Mouse (Mus musculus): ENCODE measurements around the gene Lrrc2.

Lrrc2 gene

DNA sequence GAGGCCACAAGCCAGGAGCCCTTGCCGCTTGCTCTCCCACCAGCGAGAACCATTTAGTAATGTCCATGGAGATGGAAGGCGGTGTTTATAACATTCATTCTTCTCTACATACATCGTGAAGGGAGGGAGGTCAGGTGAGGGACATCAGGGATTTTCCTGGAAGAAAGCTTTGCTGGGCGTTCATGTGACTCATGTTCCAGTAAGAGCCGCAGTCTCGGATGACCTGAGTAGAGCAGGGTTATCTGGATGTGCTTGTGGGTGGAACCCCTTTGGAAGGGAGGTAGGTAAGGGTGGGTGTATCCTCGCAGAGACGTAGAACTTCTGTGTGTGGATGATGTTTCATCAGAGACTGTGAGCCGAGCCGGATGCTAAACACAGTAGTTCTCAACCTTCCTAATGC lies at the start of gene Lrrc2:
Gene Lrrc2, plus strand, starts transcription at position 149 of the 400 bp plus-strand sequence.
- in situ Hi-C loops (cut with MseI, MboI) = no loop called here

DNA sequence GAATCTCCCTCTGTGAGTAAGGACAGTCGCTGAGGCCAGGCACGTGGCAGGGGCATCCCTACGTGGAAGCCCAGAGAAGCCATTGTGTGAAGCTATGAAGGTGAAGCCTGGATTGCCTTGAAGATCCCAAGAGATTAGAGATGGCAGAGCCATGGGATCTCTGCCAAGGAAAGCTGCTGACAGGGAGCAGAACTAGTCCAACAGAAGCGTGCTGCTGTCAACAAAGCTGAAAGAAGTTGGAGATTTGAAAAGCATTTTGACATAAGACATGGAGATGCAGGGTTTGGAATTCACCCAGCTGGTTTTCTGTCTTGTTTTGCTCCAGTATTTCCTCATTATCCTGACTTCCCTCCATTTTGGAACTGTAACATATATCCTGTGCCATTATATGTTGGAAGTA lies 49.1 kb upstream of the Lrrc2 start:
- in situ Hi-C loops (cut with MseI, MboI) = no loop called here

DNA sequence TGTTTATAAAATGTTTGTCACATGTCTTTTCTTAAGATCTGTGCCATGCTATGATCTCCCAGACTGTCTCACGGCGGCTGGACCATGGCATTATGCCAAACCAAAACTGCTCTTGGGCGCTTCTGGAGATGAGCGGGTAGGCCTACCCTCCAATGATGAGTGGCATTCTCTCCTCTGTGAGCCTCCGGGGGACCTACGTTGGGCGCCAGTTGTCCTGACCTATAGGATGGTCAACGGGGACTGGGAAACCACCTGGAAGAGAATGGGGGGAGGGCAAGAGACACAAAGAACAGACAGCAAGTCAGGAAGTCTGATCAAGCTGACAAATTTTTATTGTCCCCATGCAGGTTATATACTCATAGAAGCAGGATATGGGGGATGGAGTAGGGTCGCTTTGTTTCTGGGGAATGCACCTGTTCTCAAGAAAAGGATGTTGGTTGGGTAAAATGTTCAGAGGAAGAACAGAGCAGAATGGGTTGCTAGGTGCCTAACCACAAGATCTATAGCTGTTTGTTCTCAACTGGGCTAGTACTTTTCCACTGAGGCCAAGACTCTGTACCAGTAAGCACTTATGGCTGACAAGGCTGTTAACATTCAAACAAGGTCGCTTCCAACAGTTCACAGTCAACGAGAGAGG lies 44.0 kb upstream of the Lrrc2 start:
- in situ Hi-C loops (cut with MseI, MboI) = no loop called here

DNA sequence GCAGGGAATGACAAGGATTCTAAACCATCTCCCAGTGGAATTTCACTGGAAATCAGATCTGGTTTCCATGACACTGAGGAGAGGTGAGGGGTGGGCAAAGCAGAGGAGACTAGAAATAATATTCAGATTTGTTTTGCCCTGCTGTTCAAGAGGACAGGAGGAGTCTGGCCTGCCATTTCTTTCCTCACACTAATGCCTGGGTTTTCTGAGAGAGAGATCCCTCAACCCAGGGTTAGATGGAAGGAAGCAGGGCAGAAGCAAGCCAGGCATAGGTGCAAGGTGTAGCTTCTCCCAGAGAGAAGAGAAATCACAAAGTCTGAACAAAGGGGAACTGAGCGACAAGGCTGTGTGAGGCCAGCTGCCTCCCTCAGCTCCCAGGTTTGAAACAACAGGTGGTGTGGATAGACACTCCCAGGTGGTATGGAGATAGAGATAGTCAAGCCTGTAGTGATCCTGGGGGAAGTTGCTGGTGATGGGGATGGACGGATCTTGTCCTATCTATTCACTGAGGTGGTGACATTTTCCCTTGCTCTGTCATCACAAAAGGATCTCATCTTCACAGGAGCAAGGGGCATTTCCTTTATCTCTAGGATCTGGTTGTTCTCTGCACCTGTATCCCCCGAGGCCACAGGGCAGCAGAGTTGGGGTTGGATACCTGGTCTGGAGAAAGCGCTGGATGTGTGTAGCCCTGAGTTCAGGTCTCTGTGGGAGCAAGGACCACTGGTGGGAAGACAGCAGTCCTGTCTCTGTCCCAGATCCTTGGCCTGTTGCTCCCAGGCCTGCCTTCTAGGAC lies 43.3 kb upstream of the Lrrc2 start:
- in situ Hi-C loops (cut with MseI, MboI) = no loop called here

DNA sequence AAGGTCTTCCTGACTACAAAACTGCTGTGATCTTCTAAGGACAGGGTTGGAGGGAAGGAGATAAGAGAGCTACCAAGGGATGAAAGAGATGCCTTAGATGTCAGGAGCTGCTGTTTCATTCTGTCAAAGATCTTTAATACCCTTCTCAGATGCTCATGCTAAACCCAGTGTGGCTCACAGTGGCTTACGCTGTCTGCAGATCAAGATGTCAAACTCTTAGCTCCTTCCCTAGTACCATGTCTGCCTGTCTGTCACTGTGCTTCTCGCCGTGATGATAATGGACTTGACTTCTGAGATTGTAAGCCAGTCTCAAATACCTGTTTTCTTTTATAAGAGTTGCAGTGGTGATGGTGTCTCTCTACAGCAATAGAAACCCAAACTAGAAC lies 42.7 kb upstream of the Lrrc2 start:
- in situ Hi-C loops (cut with MseI, MboI) = no loop called here

DNA sequence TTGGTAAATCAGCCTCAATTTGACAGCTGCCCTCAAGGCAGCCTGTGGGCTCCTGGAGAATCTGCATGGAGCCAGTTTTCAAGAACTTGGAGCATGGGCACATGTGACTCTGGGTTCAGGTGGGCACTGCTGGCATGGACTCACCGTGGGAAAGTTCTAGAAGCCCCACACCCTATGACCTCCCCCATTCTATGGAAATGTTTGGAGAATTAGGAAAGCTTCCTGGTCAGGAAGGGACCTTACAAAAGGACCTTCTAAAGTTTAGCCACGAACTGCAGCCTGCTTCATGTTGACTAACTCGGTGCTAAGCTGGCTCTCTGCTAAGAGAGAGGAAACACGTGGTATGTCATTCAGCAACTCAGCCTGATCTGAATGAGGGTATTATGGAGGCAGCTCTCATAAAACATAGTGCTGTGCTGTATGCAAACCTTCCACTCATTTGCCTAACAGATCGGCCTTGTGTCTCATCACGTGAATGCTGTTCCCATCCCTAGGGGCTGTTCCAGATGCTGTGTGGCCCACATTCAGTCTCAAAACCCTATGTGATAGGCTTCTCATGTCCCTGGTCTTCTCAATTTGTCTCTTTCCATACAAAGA lies 41.9 kb upstream of the Lrrc2 start:
- in situ Hi-C loops (cut with MseI, MboI) = no loop called here

DNA sequence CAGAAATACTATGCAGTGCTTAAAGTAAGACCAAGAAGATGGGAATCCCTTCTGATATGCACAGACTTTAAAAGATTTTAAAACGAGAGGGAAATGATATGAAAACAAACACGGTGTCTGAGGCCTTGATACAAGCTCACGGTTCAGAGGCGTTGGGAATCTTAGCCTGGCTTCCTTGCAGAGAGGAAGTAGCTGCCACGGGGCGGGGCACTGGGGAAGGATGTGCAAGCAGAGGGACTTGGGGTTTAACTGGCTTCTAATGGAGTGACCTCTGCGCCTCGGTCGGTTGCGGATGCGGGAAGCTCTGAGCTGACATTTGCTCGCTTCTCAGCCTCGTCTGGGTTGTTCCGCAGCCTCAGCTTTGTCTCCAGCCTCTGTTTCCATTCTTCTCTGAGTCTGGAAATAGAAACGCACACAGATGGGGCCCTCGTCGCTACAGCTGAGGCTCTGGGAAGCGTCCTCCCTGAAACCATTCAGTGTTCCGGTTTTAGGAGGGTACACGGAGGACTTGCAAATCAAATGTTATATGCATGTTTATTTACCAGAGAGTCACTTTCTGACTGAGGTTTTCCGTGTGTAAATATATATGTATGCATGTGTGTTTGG lies 36.6 kb upstream of the Lrrc2 start:
- in situ Hi-C loops (cut with MseI, MboI) = no loop called here

DNA sequence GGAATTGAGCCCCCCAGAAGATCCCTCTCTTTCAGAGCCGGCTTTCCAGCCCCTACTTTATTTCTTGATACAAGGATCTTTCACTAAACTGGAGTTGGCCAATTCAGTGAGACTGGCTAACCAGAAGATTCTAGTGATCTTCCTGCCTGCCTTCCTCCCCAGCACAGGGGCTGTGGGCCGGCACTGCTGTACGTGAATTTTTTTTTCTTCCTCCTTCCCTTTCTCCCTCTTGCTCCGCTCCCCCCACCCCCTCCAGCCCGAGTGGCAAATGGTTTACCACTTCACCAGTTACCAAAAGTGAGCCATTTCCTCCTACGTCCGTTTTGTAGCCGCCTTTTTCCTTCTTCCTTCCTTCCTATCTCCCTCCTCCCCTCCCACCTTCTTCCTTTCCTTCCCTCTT lies 35.9 kb upstream of the Lrrc2 start:
- in situ Hi-C loops (cut with MseI, MboI) = no loop called here

DNA sequence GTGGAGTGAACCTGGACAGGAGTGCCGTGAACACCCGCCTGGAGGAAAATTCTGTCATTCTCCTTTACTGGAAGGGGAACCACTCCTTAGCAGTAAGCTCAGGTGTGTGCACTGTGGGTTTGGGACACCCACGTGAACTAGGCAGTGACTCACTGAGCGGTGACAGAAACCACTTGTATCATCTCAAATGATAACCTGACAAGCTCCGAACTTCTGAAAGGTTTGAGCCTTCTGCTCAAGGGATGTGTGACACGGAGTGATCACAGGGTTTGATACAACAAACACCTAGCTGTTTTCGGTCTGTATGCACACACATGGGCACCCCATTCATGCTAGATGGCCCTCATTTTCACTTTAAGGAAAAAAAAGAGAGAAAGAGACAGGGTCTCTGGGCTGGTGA lies 34.6 kb upstream of the Lrrc2 start, which contains the start of gene Fam240a:
Gene Fam240a, minus strand, starts transcription at position 76 of the 400 bp plus-strand sequence.
- in situ Hi-C loops (cut with MseI, MboI) = no loop called here

DNA sequence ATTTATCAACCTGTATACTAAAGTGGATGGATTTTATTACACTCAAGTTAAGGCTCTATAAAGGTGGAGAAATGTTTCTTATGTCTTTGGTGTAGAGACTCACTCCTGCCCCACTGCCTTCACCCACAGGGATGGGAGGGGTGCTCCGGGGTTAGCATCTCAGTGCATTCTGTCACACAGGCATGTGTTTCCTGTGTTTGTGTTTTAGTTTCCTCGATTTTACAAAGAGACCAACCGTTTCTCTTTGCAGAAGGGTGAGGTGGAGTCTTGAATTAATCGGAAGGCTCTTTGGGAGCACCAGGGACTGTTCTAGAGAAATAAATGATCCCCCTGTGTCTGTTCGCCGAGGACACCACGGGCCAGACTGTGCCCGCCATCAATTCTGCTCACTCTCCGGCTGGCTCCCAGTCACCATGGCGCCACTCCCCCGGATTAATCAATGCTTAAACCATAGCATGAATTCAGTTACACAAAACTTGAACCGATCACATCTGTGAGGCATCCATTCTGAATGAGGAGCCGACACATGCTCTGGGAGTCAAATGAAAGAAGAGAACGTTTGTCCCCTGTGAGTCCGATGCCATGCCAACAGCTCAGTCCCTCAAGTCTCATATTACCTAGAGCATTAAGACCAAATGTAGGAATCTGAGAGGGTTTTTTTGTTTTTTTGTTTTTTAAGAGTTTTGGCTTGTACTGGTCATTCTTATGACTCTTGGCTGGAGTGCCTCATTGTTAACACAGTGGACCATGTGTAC lies 30.5 kb upstream of the Lrrc2 start:
- in situ Hi-C loops (cut with MseI, MboI) = loop anchor here in 1 of 2 experiments (10.0 kb wide), 1 partner anchor 154 kb away; no protein-coding TSS in a partner anchor

DNA sequence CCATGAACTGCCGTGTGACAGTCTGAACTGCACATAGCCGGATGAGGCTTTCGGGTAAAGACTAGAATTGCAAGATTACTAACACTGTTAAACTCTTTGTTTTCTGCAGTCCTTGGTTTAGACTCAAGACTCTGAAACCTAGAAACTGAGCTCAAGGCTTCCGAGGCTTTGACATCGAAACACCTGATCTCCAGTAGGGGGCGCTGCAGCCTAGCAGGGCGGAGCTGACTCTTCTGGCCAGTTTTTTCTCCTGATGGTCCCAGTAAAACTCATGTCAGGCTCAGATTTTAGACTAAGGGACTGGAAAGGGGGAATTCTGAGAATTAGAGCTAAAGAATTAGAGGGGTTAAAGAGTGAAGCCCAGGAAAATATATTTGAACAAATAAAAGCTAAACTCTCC lies 28.6 kb upstream of the Lrrc2 start:
- in situ Hi-C loops (cut with MseI, MboI) = loop anchor here in 1 of 2 experiments (10.0 kb wide), 1 partner anchor 152 kb away; no protein-coding TSS in a partner anchor

DNA sequence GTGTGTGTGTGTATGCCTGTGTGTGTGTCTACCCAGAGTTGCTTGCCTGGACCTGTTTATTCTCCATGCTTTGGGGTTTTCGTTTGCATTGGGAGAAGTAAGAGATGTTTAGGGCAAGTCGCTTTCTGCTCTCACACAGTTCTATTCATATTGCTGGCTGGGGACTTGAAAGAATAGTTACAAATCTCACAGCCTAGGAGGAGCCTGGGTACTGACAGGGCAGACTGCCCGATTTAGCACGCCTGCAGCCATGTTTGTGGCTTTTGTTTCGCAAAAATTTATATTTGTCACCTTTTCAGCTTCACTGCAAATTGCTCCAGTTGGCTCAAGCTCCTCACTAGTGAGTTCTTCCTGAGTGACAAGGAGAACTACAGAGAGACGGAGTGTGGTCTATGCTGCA lies 19.8 kb upstream of the Lrrc2 start:
- in situ Hi-C loops (cut with MseI, MboI) = no loop called here

DNA sequence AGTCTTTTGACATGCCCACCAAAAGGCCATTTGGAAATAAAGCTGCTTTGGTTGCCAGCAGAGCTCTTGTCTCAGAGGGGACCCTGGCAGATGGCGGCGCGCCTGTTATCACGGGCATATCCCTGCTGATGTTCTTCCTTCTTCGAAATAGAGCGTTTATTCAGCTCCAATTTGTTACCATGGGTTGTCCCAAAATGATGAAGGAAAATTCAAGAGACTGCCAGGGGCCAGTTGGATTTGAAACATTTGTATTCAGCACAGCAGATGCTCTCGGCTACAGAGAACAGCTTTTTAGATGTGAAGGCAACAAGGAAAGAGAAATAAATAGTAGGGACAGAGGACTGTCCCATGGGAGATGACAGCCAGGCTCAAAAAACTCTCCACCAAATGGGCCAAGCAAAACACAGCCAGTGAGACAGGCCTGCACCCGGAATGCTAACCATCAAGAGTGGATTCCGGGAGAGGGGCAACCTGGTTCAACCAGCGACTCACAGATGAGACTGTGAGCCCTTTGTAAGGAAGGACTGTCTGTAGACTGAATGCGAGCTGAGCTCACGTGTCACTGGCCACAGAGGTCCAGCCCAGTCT lies 17.4 kb upstream of the Lrrc2 start:
- in situ Hi-C loops (cut with MseI, MboI) = no loop called here

DNA sequence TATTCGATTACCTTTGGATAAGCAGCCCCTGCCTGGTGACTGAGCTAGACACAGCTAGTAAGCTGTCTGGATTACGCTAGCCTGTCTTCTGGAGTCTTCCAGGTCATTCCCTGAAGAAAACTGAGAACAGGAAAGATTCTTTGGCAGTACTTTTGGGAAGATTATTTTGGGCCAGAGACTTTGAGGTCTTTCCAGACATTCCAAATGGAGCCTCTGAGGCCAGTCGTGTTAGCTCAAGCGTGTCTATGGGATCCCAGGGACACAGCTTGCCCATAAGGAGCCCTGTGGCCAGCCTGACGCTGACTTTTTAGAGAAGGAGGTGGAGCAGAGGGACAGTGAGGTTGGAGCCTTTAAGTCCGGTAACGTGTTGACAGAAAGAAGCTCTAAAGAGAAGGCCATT lies 15.4 kb upstream of the Lrrc2 start:
- in situ Hi-C loops (cut with MseI, MboI) = no loop called here

DNA sequence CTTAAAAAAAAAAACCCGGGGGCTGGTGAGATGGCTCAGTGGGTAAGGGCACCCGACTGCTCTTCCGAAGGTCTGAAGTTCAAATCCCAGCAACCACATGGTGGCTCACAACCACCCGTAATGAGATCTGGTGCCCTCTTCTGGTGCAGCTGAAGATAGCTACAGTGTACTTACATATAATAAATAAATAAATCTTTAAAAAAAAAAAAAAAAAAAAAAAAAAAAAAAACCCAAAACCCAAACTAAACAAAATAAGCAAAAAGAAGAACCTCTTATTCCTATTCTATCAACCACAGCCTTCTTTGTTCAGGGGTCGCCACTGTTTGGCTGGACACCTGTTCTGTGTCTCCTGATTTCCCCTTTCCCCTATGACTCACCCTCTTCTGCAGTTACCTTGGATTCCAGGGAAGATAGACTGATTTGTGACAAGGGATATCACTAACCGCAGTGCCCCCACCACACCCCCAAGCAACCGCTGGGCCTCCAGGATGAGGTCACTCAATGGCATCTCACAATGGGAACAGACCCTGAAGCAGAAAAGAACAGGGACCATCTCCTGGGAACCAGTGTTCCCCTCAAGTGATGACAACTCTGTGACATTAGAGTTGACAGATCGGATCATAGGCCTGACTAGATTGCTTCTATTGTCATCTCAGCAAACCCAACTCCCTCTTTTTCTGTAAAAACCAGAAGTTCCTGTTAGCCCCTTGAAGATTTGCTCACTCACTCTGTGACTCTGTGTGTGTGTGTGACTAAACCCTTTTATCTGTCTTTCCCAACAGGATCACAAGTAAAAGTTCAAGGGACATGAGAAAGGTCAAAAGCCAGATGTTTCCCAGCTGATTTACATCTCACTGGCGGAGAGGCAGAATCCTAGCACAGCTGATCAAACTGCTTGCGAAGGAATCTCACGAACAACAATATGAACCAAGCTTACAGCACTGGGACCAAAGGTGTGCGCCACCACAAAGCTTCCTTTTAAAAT lies 13.5 kb upstream of the Lrrc2 start:
- in situ Hi-C loops (cut with MseI, MboI) = no loop called here

DNA sequence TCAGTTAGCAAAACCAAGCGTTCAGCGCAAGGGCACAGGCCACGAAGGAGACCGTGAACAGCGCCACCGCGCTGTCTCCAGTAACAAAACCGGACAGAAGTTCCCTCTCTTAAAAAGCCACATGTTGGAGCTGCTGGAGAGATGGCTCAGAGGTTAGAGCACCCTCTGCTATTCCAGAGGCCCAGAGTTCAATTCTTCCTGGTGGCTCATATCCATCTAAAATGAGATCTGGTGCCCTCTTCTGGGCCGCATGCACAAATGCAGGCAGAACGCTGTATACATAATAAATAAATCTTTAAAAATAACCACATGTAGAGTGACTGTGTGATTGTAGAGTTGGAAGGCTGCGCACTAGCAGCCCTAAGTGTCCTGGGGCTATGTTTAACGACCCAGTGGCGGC lies 7.1 kb upstream of the Lrrc2 start:
- in situ Hi-C loops (cut with MseI, MboI) = no loop called here

DNA sequence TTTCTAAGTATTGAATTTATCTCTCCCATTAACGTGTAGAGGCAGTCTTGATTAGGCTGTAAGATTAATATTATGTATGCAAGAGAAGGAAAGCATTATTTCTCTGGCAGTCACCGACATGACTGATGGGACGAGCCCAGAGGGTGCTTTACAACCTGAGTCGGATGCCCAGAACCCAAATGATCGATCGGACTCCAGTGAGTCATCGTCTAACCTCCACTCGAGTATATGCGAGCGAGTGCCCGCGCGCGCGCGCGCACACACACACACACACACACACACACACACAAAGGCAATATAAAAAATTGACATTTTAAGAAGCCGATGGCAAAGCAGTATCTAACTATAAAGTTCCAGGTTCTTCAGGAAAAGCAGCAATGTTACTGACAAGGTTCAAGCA lies 6.0 kb upstream of the Lrrc2 start:
- in situ Hi-C loops (cut with MseI, MboI) = no loop called here

DNA sequence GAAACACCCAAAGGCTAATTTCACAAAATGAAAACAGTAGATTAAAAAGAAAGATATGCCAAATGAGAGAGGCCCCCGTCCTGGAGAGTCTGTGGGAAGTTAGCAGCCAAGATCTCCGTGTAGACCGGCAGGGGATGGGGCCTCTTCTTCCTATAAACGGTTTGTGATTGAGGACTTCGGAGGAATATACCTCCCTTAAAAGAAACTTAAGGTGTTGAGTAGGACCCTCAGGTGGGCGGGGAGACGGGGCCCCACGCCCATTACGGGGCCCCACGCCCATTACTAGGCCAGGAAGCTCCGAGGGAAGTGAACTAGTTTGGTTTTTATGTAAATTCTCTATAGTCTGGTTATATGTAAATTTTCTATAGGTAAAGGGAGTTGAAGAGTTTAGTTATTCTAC lies 5.4 kb upstream of the Lrrc2 start, which contains the start of gene Tdgf1:
Gene Tdgf1, minus strand, starts transcription at position 233 of the 400 bp plus-strand sequence.
- in situ Hi-C loops (cut with MseI, MboI) = no loop called here

DNA sequence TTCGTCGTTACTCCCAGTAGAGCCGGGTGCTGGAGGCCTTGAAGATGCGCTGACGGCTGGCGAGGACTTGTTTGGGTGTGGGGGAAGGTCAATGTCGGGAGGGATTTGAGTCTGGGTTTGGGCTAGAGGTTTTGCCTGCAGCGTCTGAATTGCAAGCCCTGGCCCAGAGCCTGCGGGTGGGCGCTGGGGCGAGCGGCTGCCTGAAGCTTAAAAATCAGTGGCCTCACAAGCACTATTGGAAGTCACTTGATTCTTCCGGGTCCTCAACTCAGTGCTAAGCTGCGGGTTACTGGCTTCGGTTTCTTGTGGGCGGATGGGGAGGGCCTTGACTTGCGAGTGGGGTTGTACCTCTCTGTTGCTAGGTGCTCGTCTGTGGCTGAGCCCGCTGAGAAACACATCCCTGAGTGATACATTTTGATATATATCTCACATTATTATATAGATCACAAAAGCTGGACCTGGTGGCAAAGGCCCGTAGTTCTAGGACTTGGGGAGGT lies 4.7 kb upstream of the Lrrc2 start:
- in situ Hi-C loops (cut with MseI, MboI) = no loop called here

DNA sequence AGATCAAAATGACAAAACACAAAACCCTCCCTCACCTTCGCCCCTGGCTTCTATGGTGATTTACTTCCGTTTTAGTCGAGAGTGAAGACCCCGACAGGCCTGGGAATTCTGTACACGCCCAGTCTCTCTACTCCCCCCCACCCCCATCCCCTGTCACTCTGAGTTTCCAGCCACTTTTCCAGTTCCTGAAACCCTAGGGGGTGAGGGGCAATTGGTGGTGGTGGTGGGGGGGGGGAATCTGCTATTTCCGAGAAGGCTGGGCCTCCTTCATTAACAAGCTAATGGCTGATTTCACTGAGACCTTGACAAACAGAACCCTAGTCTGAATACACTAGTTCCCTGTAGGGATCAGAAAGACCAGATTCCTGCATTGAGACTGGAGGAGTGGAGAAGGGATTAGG lies 4.1 kb upstream of the Lrrc2 start:
- in situ Hi-C loops (cut with MseI, MboI) = no loop called here
